Mouse (Mus musculus) embryonic fibroblast, embryonic 13.5 days (primary cell): ENCODE measurements around the gene Odf3l2.

Experiments
- CTCF ChIP-seq: IDR thresholded peaks from 2 replicates; pipeline ENCODE4 v1.5.1; 2011; ENCODE audit warnings: mild to moderate bottlenecking, control low read depth, low read length, moderate library complexity, borderline replicate concordance; ENCODE audit not compliant: insufficient read depth
- POLR2A ChIP-seq: IDR thresholded peaks from 2 replicates; pipeline ENCODE4 v1.6.1; 2011; ENCODE audit warnings: low read depth, mild to moderate bottlenecking, control low read depth, low read length, moderate library complexity

DNA sequence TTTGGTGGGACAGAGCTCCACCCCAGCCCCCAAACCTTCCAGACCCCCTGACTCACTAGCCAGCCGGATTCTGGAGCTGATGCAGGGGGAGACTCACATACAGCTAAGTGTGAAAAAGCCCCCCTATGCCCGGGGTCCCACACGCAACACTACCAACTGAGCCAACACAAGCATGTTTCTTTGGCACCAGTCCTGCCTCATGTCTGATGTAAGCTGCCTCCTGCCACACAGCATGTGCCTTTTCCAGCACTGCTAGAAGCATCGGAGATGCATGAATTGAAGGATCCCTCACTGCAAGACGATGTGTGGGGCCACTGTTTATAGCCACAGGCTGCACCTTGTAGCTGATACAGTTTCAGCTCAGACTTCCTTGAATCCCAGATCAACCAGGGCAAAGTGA is 17.2 kb downstream of the Odf3l2 start:
- no peak for TF ChIP-seq CTCF
- TF ChIP-seq POLR2A = no peak
